Mouse (Mus musculus) bone marrow macrophage, adult 2 months (primary cell): Measurements from ENCODE around the gene Coq9.

Experiments
- CTCF ChIP-seq: IDR thresholded peaks from 2 replicates; pipeline ENCODE4 v1.5.1; 2012; ENCODE audit warnings: low read depth, mild to moderate bottlenecking, low read length, moderate library complexity
- POLR2A ChIP-seq: IDR thresholded peaks from 2 replicates; pipeline ENCODE4 v1.6.1; 2012; ENCODE audit warnings: mild to moderate bottlenecking, low read depth, low read length, borderline replicate concordance

GRCm38 (mm10) chr8:94812645-94813098, 25.4 kb upstream of the Coq9 start:
- no peak for TF ChIP-seq POLR2A
- TF ChIP-seq CTCF = no peak
